Mouse (Mus musculus): Measurements from ENCODE around the gene Col12a1. TPM values are rescaled to one million over a fixed set of nuclear protein-coding genes. Genes with fewer than 3 reads are reported as not detected.

Gene Col12a1
- total RNA-seq (2015; ENCODE audit: low replicate concordance) (not detected in 2 replicates), total RNA-seq (2017; ENCODE audit: low replicate concordance) (0.68 TPM in 1 of 2 replicates, not detected in the other)

DNA sequence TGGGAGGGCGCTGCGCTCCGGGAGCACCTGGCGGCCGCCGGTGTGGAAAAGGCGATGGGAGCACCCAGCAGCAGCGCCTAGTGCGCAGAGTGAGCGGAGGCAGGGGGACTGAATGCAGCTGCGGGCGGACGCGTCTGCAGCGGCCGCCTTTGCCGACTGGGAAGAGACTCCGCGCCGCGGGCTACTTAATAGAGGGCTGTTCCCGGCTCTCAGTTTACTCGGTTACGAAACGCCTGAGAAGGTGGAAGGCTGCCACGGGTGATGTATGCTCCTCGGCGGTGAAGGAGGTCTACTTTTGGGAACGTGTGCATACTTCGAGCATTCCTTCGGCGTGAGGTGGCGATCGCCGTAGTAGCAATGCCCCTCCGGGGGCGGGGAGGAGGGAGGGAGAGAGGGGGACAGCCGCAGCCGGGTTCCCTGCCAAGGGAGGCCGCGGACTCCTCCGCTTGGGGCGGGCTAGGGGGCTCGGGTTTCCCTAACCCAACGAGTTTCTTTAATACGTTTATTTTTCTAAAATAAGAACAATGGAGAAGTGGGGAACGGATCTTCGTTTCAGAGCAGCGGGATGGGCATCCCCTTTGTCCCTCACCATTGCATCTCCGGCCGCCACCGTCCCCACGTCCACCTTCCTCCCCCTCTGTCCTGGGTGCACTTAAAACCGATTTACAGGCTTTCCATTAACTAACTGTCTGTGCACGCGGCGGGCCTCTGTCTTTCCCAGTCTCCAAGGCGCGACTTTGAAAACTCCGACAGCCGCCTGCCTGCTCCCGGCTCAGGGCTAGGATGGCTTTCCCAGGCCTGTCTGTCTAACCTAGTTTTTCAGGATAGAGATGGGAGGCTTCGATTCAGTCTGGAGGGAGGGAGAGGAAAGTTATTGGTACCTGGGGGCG lies at the start of gene Col12a1:
Gene Col12a1 (minus strand): TSS at position 351 of the 890 bp plus-strand sequence.
- no peak for ATAC-seq (replicated peaks; ENCODE audit: low FRiP score, poor library complexity, severe bottlenecking)

DNA sequence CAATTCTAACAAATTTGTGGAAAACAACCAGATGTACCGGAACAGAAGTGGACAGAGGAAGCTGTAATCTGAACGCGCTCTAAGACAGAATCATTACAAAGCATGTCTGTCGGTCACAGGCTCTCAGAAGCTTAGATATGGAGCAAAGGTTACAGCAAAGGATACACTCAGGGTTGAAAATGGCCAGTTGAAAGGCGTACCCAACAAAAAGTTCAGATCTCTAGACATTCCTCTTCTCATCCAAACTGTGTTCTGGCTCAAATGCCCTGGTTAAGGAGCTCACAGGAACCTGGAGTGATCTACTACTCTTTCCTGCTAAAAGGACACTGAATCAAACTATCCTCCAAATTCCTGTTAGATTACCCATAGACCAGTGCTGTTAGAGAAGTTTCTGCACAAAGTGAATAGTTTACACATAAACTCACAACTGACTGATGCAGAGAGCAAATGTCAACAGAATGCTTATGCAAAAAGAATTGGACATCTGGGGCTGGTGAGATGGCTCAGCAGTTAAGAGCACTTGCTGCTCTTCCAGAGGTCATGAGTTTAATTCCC lies 48.4 kb upstream of the Col12a1 start:
- ATAC-seq (replicated peaks; ENCODE audit: low FRiP score, poor library complexity, severe bottlenecking) = no peak

DNA sequence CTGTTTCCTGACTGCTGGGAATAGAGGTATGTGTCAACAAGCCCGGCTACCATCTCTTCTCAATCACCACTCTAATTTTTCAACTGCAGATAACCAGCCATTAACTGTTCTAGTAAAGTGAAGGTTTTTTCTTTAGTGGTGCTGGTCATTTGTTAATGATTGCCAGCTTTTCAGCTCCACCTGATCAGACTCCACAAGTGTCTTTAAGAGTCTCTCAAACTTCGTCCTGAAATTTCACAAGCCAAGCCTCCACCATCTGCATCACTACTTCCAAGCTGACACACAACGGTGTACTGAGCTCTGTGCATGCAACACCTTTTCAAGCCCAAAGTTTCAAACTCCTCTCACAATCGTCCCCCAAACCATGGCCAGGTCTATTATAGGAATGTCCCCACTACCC lies 46.7 kb upstream of the Col12a1 start:
- no peak for ATAC-seq (replicated peaks; ENCODE audit: low FRiP score, poor library complexity, severe bottlenecking)

DNA sequence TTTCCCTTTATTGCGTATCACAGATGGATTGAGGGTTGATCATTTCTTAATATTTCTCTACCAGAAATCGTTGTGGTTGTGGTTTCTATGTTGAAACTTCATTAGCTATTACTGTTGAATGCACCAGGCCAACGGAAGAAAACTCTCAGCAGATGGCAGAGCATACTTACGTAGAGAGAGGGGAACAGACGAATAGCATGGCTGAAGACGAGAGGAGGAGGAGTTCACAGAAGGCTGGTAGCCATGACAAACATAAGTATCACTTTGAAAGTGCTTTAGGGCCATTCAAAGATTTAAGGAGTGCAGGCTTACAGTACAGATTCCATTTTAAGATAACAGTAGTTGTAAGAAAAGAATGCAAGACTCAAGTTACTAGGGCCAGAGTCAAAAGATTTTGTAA lies 43.9 kb upstream of the Col12a1 start:
- no peak for ATAC-seq (replicated peaks; ENCODE audit: low FRiP score, poor library complexity, severe bottlenecking)

DNA sequence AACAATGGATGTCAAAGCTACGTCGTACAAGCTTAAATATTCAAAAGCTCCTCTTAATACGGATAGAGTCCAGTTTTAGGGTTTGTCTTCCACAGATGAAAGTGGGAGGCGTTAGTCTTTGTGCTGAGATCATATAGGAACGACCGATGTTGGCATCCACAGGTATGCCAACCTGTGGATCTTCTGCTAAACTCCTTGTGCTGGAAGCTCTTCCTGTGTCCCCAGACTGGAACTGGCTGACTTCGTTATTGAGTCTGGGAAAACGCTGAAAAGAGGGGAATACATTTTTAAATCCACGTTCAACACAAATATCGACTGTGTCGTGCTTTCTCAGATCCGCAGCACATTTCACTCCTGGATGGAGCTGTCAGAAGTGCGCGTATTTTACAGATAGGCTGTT lies 41.4 kb upstream of the Col12a1 start:
- ATAC-seq (replicated peaks; ENCODE audit: low FRiP score, poor library complexity, severe bottlenecking) = peak; percentile 46

DNA sequence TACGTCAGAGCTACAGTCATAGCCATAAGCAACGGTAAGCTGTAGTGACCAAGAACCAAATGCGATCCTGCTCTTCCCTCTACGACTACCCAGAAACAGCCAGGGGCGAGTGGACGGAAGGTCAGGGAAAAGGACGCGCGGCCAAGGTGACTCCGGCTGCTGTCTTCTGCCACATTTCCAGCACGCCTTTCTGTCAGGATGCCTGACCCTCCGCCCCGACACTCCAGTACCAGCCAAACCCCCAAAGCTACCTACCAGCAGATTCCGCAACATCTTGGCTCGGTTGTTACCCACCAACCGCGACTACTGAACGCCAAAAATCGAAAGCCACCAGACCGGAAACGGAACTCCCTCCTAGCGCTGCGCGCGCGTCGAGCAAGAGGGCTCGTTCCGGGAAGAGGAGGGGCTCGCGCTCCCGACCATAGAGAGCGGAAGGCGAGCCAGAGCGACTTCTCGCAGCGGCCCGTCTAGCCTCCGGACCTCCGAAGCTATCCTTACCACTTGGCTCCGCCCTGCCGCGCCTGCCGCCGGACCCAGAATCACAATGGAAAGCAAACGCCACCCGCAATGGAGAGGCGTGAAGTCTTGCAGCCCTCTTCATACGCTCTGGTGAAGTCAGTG lies 40.9 kb upstream of the Col12a1 start, which contains the start of gene Cox7a2:
Gene Cox7a2 (minus strand): TSS at position 494 of the 621 bp plus-strand sequence.
- ATAC-seq (replicated peaks; ENCODE audit: low FRiP score, poor library complexity, severe bottlenecking) = peak; percentile 99

DNA sequence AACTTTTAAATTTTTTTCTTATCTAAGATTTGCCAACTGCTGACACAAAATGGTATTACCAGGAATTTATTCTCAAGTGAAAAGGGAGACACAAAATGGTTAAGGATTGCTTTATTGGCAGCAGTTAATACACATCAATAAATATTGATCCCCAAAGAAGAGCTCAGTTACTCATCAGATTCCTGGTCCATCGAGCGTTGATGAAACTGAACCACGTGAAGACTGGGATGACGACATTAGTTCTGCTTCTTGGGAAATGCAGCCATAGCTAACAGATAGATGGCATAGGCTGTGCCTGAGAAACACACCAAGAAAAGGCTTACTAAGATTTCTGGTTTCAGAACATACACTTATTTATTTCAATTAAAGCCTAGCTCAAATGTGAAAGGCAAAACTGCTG lies 36.7 kb upstream of the Col12a1 start:
- ATAC-seq (replicated peaks; ENCODE audit: low FRiP score, poor library complexity, severe bottlenecking) = no peak

DNA sequence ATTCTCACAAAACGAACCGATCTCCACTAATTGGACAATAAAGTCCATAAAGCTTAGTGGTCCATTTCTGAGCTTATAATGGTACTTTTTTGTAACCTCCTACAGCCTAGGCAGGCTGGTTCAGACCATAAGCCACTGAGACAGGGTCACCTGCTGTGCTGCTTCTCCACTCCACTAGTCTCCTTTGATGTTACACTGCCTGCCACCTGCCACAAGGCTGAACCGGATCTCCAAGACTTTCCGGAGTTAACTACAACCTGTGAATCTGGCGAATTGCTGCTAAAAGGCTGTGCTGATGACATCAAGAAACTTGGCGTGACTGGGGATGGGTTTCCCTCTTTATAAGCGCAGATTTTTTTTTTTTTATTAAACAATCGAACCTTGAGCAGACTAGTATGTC lies 33.2 kb upstream of the Col12a1 start:
- ATAC-seq (replicated peaks; ENCODE audit: low FRiP score, poor library complexity, severe bottlenecking) = no peak

DNA sequence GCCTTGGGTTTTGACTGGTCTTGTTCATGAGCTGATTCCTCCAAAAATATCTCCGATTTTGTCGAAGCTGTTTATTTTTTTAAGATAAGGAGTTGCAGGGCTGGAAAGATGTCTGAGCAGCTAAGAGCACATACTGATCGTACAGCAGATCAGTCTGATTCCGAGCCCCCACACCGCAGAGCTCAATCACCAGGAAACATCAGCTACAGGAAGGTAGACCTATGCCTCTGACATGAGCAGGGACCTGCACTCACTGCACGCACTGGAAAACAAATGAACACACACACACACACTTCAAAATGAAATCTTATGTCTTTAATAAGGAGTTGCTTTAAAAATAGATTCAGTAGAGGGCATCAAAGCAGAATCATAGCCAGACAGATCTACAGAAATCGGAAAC lies 32.1 kb upstream of the Col12a1 start:
- ATAC-seq (replicated peaks; ENCODE audit: low FRiP score, poor library complexity, severe bottlenecking) = no peak

DNA sequence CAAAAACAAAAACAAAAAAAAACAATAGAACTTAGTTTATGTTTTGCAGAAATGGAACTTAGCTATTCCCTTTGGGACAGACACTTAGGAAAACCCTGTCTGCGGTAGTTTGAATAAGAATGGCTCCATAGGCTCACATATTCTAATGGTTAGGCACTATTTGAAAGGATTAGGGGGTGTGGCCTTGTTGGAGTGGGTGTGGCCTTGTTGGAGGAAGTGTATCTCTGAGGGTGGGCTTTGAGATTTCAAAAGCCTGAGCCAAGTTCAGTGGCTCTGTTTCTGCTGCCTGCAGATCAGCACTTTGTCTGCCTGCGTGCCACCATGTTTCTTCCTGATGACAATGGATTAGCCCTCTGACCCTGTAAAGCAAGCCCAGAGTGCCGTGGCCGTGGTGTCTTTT lies 26.4 kb upstream of the Col12a1 start:
- no peak for ATAC-seq (replicated peaks; ENCODE audit: low FRiP score, poor library complexity, severe bottlenecking)

DNA sequence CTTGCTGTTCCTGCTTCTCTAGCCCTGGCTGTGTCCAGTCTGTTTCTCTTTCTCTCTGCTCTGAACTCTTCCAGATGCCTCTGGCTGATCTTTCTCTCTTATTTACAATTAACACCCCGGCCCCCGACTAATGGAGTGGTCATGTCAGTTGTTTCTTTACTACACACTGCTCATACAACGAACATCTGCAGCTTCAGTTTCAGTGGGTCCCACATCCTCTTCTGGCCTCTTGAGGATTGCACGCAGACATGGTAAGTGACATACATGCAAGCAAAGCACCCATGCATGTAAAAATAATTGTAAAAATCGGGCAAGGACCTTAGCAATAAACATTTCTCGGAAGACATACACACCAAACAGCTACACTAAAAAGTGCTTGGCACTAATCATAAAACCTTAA lies 17.0 kb upstream of the Col12a1 start:
- no peak for ATAC-seq (replicated peaks; ENCODE audit: low FRiP score, poor library complexity, severe bottlenecking)

DNA sequence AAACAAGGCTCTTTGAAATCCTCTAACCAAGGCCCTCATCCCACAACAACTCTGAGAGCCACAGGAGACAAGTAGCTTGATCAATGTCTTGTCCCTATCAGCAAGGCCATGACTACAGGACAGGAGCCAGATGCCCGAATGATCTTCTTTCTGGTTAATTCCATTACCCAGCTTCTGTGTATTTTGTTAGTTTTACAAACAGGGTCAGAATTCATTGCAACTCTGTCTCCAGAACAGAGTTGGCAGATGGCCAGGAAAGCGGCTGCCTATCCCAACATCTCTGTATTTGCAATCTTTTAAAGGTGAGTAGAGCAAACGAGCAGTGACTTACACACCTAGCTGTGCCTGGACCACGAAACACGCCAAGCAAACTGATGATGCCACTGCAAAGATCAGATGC lies 11.7 kb upstream of the Col12a1 start:
- ATAC-seq (replicated peaks; ENCODE audit: low FRiP score, poor library complexity, severe bottlenecking) = no peak

DNA sequence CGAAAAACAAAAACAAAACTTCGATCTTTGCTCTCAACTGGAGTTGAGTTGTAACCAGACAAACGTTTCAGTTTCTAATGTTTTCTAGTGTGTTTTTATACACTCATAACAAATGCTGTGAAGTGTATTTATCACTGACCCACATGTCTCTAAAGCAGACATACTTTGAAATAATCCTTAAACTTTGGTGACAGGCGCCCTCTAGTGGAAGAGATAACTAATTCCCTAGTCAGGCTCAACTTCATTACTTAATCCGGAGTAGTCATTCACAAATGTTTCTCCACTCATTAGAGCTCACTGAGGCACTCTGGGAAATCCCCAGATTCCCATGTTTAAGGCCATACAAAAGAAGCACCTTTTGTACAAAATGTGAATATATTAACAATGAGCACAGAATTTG lies 4.5 kb upstream of the Col12a1 start:
- no peak for ATAC-seq (replicated peaks; ENCODE audit: low FRiP score, poor library complexity, severe bottlenecking)

DNA sequence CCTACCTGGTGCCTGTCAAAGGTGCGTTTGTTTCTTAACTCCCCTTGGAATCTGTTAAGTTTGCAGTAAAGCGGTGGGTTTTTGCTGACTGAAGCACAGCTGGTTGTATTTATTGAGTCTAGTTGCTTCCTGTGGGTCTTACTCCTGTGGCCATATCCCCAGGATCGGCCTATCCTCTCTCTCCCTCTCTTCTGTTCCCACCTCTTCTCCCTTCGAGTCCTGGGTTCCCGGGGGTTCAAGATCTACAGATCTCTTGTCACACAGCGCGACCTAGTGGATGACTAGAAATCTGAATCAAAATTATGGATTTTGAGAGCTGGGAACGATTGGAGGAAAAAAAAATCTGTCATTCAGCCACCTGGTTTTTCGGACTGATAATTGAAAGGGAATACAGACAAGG lies 2.4 kb upstream of the Col12a1 start:
- no peak for ATAC-seq (replicated peaks; ENCODE audit: low FRiP score, poor library complexity, severe bottlenecking)

DNA sequence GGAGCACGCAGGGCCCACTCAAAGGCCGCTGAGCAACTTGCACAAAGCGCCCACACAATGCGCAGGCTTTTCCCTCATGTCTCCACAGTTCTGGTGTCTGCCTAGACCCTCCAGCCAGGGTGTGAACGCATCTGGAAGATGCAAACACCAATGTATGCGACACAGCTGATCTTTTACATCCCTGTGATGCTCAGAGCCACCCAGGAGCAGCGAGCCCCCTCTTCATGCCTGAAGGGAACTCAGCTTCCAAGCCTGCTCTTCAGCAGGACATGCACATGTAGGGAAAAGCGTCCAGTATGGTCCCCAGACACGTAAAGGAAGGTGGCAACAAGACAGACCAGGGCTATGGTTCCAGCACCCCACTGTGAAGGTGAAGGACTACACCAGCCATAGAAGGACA lies 1.5 kb upstream of the Col12a1 start:
- no peak for ATAC-seq (replicated peaks; ENCODE audit: low FRiP score, poor library complexity, severe bottlenecking)

DNA sequence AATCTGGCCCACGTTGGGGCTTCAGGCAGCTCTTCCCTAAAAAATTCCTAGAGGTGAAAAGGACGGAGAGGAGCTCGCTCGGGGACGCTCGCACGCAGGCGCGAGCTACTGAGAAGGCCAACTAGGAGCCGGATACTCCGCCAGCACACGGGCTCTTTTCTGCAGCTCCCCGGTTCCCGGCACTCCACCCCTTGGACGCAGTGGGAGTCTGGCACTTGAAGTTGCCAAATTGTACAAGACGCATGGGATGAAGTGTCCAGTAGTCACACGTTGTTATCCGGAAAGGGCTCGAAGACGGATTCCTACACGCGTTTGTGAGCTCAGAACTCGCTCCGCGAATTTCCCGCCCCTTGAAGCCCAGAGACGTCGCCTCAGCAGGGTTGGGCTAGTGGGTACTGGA lies 820 bp upstream of the Col12a1 start:
- ATAC-seq (replicated peaks; ENCODE audit: low FRiP score, poor library complexity, severe bottlenecking) = no peak

DNA sequence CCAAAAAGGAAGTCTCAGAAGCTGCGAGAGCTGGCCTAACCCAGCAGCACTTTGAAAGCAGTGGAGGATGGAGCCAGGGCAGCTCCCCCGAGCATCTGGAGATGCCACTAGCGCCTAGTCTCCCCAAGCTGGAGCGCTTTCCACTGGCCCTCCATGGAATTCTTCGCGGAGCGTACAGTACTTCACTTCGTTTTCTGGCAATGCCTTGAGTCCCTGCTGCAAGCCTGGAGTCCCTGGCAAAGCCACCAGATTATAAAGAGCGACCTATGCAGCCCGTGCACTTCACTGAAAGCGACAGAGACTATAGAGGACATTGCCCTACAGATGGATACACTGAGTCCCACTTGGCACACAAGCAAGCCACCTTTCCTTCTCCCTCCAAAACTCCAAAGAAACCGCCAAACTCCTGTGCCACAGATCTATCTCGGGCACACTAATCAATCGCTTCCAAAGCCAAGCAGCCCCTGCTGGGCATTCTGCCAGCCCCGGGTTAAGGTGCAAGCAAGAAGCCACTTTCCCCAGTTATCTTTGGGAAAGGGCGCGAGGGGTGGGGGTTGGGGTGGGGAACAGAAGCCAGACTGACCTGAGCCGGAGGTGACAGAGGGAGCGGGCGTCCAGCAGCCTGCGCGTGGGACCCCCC lies 675 bp downstream of the Col12a1 start:
- no peak for ATAC-seq (replicated peaks; ENCODE audit: low FRiP score, poor library complexity, severe bottlenecking)

DNA sequence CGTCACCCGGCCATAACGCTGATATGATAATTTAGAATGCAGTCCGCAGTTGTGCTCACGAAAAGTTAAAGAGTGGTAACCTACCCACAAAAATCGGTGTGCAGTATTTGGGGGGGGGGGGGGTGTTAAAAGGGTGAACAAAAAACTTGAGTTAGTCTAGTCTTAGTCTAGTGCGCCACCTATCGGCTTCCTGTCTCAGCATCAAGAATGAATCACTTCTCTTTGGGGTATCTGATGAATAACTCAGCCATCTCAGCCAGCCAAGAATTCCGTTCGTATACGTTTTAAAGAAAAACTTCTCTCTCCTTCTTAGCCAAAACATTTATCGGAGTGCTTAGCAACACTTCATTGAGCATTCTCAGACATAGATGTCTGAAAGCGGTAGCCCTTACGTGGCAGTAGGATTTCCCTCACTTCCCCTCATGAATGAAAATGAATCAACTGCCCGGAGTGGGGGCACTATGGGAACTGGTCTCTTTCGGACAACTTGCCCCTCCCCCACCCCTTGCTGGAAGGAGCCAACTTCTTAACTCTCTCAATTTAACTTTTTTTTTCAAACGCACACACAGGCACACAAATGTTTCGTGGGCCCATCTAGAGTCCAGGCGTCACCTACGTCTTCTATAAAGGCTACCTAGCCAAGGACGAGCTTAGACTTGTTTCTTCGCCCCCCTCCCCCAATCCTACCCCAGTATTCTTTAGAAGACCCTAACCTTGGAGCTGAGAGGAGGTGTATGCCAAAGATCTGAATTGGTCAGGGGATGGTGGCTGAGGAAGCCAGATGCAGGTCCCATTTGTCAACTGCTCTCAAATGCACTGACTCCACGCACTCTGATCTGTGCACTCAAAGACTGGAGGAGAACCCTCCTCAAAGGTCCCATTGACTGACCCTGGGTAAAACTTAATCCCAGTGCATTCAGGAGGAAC lies 1.5 kb downstream of the Col12a1 start:
- no peak for ATAC-seq (replicated peaks; ENCODE audit: low FRiP score, poor library complexity, severe bottlenecking)

DNA sequence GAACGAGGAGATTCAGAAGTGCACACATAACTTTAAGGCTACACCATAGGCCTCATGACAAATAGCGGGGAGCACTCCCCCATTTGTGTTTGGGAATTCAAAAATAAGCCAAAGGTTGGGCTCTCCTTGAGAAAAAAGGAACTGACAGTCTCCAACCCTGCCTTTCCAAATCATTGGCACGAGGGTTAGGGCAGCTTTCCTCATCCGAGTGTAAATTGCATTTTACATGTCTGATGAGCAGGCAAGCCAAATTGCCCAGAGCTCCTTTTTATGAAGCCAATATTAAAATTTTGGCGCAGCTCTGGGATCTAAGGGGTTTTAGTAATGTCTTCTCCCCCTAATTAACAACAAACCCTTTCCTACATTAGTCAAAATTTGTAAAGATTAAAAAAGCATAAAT lies 2.1 kb downstream of the Col12a1 start:
- ATAC-seq (replicated peaks; ENCODE audit: low FRiP score, poor library complexity, severe bottlenecking) = no peak
